Mouse (Mus musculus) neural tube, embryonic 12.5 days (tissue): Measurements from ENCODE around the gene Akr1cl. TPM values are rescaled to one million over a fixed set of nuclear protein-coding genes. Genes with fewer than 3 reads are reported as not detected.

Experiments
- ATAC-seq: fragments of 200-750 bp; cut with Nextera tagmentation; 2 replicates; pipeline ENCODE4 v1.8.0; 2017; ENCODE audit warnings: low read depth, mild to moderate bottlenecking, moderate TSS enrichment, moderate library complexity; ENCODE audit not compliant: low FRiP score
- H3K27ac ChIP-seq: fragments of 300-500 bp; sonication (generic); 2 replicates; pipeline ENCODE4 v1.5.1; 2016
- H3K27me3 ChIP-seq: fragments of 300-500 bp; sonication (generic); replicated peaks from 2 replicates; pipeline ENCODE4 v1.6.1; 2016; ENCODE audit warnings: mild to moderate bottlenecking
- H3K36me3 ChIP-seq: fragments of 300-500 bp; sonication (generic); 2 replicates; pipeline ENCODE4 v1.6.1; 2016; ENCODE audit warnings: mild to moderate bottlenecking
- H3K4me1 ChIP-seq: fragments of 300-500 bp; sonication (generic); 2 replicates; pipeline ENCODE4 v1.6.1; 2016
- H3K4me2 ChIP-seq: fragments of 300-500 bp; sonication (generic); replicated peaks from 2 replicates; pipeline ENCODE4 v1.6.1; 2016; ENCODE audit warnings: mild to moderate bottlenecking
- H3K4me3 ChIP-seq: fragments of 300-500 bp; sonication (generic); 2 replicates; pipeline ENCODE4 v1.5.1; 2016
- H3K9ac ChIP-seq: fragments of 300-500 bp; sonication (generic); 2 replicates; pipeline ENCODE4 v1.6.1; 2016; ENCODE audit warnings: mild to moderate bottlenecking
- H3K9me3 ChIP-seq: fragments of 300-500 bp; sonication (generic); 2 replicates; pipeline ENCODE4 v1.6.1; 2016; ENCODE audit warnings: mild to moderate bottlenecking
- WGBS: fragments of 180-500 bp; shearing (Covaris S2); methylation state at CpG from one replicate; pipeline ENCODE4 v1.1.7; 2016; 5-methylcytosine and 5-hydroxymethylcytosine counted together
- polyA plus RNA-seq: library from polyadenylated mRNA; unstranded; fragments of >200 nt; fragmentation: Nextera tagmentation; extraction: Ambion mirVana; gene quantifications from 2 replicates; pipeline ENCODE4 v1.2.1, GENCODE M21; 2016

Gene Akr1cl
- polyA plus RNA-seq, 1 experiment from 2014 or later = not detected

DNA sequence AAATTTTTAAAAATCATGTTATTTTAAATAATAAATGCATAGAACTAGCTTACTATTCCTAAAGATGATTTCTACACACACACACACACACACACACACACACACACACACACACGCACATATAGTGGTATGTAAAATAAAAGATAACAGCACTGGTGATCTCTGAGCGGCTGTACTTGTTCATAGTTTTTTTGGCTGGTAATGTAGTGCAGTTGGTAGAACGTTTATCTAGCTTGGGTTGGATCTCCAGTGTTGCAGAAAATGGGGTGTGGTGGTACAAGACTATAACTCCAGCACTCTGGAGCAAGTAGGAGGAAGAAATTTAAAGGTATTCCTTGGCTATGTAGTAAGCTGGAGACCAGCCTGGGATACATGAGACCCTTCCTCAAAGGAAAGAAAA, 49.3 kb downstream of the Akr1cl start:
- H3K27me3 ChIP-seq = no peaks in the 10 kb centered on the region
- peaks cover 2% of the 10 kb centered on the region for H3K4me1 ChIP-seq
- 84% methylated on average over 3 of the region's 3 CpGs for WGBS
- no peak overlapping the region for H3K9ac ChIP-seq
- H3K36me3 ChIP-seq = no peaks in the 10 kb centered on the region
- no peak overlapping the region for H3K27ac ChIP-seq
- H3K9me3 ChIP-seq = no peaks in the 10 kb centered on the region
- H3K4me3 ChIP-seq = no peak overlapping the region
- no peak for ATAC-seq
- no peak overlapping the region for H3K4me2 ChIP-seq

- Histone ChIP-seq H3K9me3 (no peaks in the 10 kb centered on the region), H3K4me3 (no peak overlapping the region), H3K4me1 (peaks cover 19% of the 10 kb centered on the region), H3K4me2 (no peak overlapping the region), H3K27me3 (no peaks in the 10 kb centered on the region), H3K9ac (no peak overlapping the region), H3K36me3 (no peaks in the 10 kb centered on the region), H3K27ac (no peak overlapping the region)
- WGBS = 59% methylated on average over 7 of the region's 7 CpGs
- peak; percentile 85 for ATAC-seq
Observed at GRCm38 (mm10) chr1:64978321-64978799, 54.2 kb downstream of the Akr1cl start.

GRCm38 (mm10) chr1:64975346-64975745, 57.2 kb downstream of the Akr1cl start:
- Histone ChIP-seq H3K36me3 (no peaks in the 10 kb centered on the region), H3K4me1 (peaks cover 19% of the 10 kb centered on the region), H3K4me2 (peak overlapping the region; percentile 29), H3K27me3 (no peaks in the 10 kb centered on the region), H3K9me3 (no peaks in the 10 kb centered on the region), H3K9ac (no peak overlapping the region), H3K4me3 (no peak overlapping the region), H3K27ac (no peak overlapping the region)
- ATAC-seq = peak; percentile 48
- WGBS = 8% methylated on average over 7 of the region's 7 CpGs

DNA sequence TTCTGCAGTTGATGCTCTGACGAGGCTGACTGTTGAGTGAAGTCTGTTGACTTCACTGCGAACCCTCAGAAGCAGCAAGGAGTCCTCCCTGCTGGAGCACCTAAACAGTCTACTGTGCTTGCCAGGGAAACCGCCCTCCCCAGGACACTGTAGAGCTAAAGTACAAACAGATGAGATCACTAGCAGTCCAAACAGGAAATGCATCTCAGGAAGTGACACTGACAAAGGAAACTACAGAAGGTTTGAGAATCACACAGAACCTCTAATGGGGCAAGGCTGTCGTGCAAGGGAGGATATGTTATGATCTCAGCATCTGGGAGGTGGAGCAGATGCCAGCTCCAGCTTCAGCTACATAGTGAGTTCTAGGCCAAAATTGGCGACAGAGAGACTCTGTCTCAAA, 61.9 kb downstream of the Akr1cl start:
- no peaks in the 10 kb centered on the region for H3K27me3 ChIP-seq
- ATAC-seq = no peak
- H3K36me3 ChIP-seq = no peaks in the 10 kb centered on the region
- no peak overlapping the region for H3K4me2 ChIP-seq
- no peak overlapping the region for H3K27ac ChIP-seq
- no peaks in the 10 kb centered on the region for H3K9me3 ChIP-seq
- peaks cover 7% of the 10 kb centered on the region for H3K4me1 ChIP-seq
- 70% methylated on average over 5 of the region's 5 CpGs for WGBS
- H3K4me3 ChIP-seq = no peak overlapping the region
- no peak overlapping the region for H3K9ac ChIP-seq

Other genes with a start within 250 kb of the Akr1cl start
- gene Plekhm3, start 75.9 kb downstream of the Akr1cl start, polyA plus RNA-seq = 12.9 and 13.2 TPM in 2 replicates
- not detected in 2 replicates for gene Cryge, start 18.4 kb upstream of the Akr1cl start, polyA plus RNA-seq
- gene Crygd, start 30.7 kb upstream of the Akr1cl start, polyA plus RNA-seq = not detected in 2 replicates
- gene Crygc, start 40.9 kb upstream of the Akr1cl start, polyA plus RNA-seq = not detected in 2 replicates
- gene Crygb, start 49.5 kb upstream of the Akr1cl start, polyA plus RNA-seq = 0.46 TPM in 1 of 2 replicates, not detected in the other
- not detected in 2 replicates for gene Cryga, start 70.6 kb upstream of the Akr1cl start, polyA plus RNA-seq
- gene Gm28845, start 86.8 kb upstream of the Akr1cl start, polyA plus RNA-seq = not detected in 2 replicates
- gene D630023F18Rik, start 90.5 kb upstream of the Akr1cl start, polyA plus RNA-seq = 0.19 TPM in 1 of 2 replicates, not detected in the other
- 399 and 409 TPM in 2 replicates for gene Idh1, start 153.7 kb upstream of the Akr1cl start, polyA plus RNA-seq
- gene Pikfyve, start 153.9 kb upstream of the Akr1cl start, polyA plus RNA-seq = 16.5 and 18.1 TPM in 2 replicates
- 4.2 and 4.7 TPM in 2 replicates for gene Pth2r, start 249.3 kb upstream of the Akr1cl start, polyA plus RNA-seq